Mouse (Mus musculus): ENCODE measurements around the gene Tmem9b. TPM values are rescaled to one million over a fixed set of nuclear protein-coding genes. Genes with fewer than 3 reads are reported as not detected.

Tmem9b gene
- polyA plus RNA-seq, 2 experiments from 2014 or later = 83.6 to 102 TPM

- ATAC-seq = no peak
Observed at GRCm38 (mm10) chr7:109734806-109735205, 17.9 kb downstream of the Tmem9b start.

GRCm38 (mm10) chr7:109731626-109732025, 21.0 kb downstream of the Tmem9b start, which contains the start of gene Ascl3:
Gene Ascl3 (minus strand): TSS chr7:109731726.
- no peak for ATAC-seq

- ATAC-seq = no peak
Observed at GRCm38 (mm10) chr7:109723697-109724096, 29.0 kb downstream of the Tmem9b start, which contains the start of gene BC051019. Gene BC051019 (minus strand): TSS chr7:109723850.

- no peak for ATAC-seq
Observed at GRCm38 (mm10) chr7:109723114-109723513, 29.6 kb downstream of the Tmem9b start.

- ATAC-seq = no peak
Observed at GRCm38 (mm10) chr7:109722618-109723017, 30.1 kb downstream of the Tmem9b start.

- no peak for ATAC-seq
Observed at GRCm38 (mm10) chr7:109719286-109719685, 33.4 kb downstream of the Tmem9b start.

GRCm38 (mm10) chr7:109713434-109713982, 39.2 kb downstream of the Tmem9b start:
- ATAC-seq = no peak

- ATAC-seq = no peak
Observed at GRCm38 (mm10) chr7:109712198-109712597, 40.5 kb downstream of the Tmem9b start.

GRCm38 (mm10) chr7:109710069-109710468, 42.6 kb downstream of the Tmem9b start:
- ATAC-seq = no peak

GRCm38 (mm10) chr7:109708961-109709382, 43.7 kb downstream of the Tmem9b start:
- no peak for ATAC-seq

- peak; percentile 61 for ATAC-seq
Observed at GRCm38 (mm10) chr7:109707023-109707785, 45.5 kb downstream of the Tmem9b start.

- ATAC-seq = no peak
Observed at GRCm38 (mm10) chr7:109704461-109704860, 48.2 kb downstream of the Tmem9b start.

GRCm38 (mm10) chr7:109704016-109704377, 48.7 kb downstream of the Tmem9b start:
- peak; percentile 1 for ATAC-seq

GRCm38 (mm10) chr7:109703190-109704015, 49.3 kb downstream of the Tmem9b start, which contains the start of the genes St5 and Akip1:
Gene St5 (minus strand): TSS chr7:109703605.
Gene Akip1 (plus strand): TSS chr7:109703690.
- peak; percentile 90 for ATAC-seq

GRCm38 (mm10) chr7:109702721-109703120, 50.0 kb downstream of the Tmem9b start:
- ATAC-seq = no peak

GRCm38 (mm10) chr7:109700213-109700612, 52.5 kb downstream of the Tmem9b start:
- no peak for ATAC-seq

GRCm38 (mm10) chr7:109695339-109695726, 57.3 kb downstream of the Tmem9b start:
- ATAC-seq = no peak

- ATAC-seq = no peak
Observed at GRCm38 (mm10) chr7:109694576-109695338, 57.9 kb downstream of the Tmem9b start.

GRCm38 (mm10) chr7:109690961-109691360, 61.7 kb downstream of the Tmem9b start:
- ATAC-seq = no peak

- no peak for ATAC-seq
Observed at GRCm38 (mm10) chr7:109690101-109690500, 62.6 kb downstream of the Tmem9b start.

- ATAC-seq = no peak
Observed at GRCm38 (mm10) chr7:109686585-109687128, 66.0 kb downstream of the Tmem9b start.

Measured in CD4-positive, CD25-positive, alpha-beta regulatory T cell, adult 4 months (primary cell).